Mouse (Mus musculus): ENCODE data around the gene Gfra4. TPM values are rescaled to one million over a fixed set of nuclear protein-coding genes. Genes with fewer than 3 reads are reported as not detected.

Gfra4 gene
- 6.8 and 11.1 TPM in 2 replicates for polyA plus RNA-seq (2012; rRNA removed)

GRCm38 (mm10) chr2:131042988-131043387, at the start of gene Gfra4:
Gene Gfra4 (minus strand): TSS chr2:131043088.

DNA sequence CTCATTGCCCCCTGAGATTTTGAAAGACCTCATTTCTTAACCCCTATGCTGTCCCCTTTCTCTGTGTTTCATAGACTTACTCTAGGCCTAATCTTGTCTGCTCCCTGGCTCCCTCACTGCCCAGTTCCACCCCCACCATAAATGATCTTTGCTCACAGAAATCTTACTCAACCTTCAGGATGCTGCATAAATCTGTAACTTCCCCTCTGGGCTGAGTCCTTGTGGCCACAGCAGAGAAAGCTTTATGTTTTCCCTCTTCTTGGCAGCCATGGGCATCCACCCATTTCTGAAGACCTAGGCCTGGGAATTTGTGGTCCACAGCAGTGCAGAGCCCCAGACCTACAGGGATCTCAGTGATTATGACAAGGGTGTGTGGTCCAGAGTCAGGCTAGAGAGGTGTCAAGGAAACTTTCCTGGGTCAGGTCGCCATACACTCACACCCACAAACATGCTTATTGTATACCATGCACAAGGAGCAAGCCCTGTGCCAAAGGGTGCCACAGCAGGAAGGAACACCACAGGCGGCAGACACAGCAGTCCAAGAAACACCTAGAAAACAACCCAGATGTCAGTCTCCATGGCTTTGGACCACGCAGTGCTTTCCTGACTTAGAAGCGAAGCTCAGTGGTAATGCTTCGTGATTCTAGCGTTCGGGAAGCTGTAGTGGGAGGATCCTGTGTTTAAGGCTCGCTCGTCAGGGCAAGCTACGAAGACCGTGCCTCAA, 43.9 kb upstream of the Gfra4 start, which contains the start of gene Siglec1:
Siglec1 (minus strand) TSS at position 99 of the 724 bp plus-strand sequence.

GRCm38 (mm10) chr2:131063404-131063864, 20.5 kb upstream of the Gfra4 start, which contains the start of gene Adam33:
Gene Adam33 (minus strand): TSS chr2:131063814.

Other genes starting within 250 kb of the Gfra4 start
- 32.0 and 35.3 TPM in 2 replicates for gene 4930402H24Rik, start 136.7 kb downstream of the Gfra4 start, polyA plus RNA-seq (2012; rRNA removed)
- gene Atrn, start 136.6 kb downstream of the Gfra4 start, polyA plus RNA-seq (2012; rRNA removed), result 11.5 and 16.2 TPM in 2 replicates
- gene Adam33, start 20.7 kb upstream of the Gfra4 start, polyA plus RNA-seq (2012; rRNA removed), result 2.7 and 3.4 TPM in 2 replicates
- gene Siglec1, start 43.7 kb upstream of the Gfra4 start, polyA plus RNA-seq (2012; rRNA removed), result 0.17 and 0.20 TPM in 2 replicates
- 12.6 and 21.7 TPM in 2 replicates for gene Hspa12b, start 84.2 kb upstream of the Gfra4 start, polyA plus RNA-seq (2012; rRNA removed)
- not detected in 2 replicates for gene Gm11037, start 90.4 kb upstream of the Gfra4 start, polyA plus RNA-seq (2012; rRNA removed)
- 114 and 142 TPM in 2 replicates for gene 1700037H04Rik, start 117.0 kb upstream of the Gfra4 start, polyA plus RNA-seq (2012; rRNA removed)
- 61.8 and 89.4 TPM in 2 replicates for gene Cenpb, start 137.0 kb upstream of the Gfra4 start, polyA plus RNA-seq (2012; rRNA removed)
- 95.4 and 142 TPM in 2 replicates for gene Cdc25b, start 143.9 kb upstream of the Gfra4 start, polyA plus RNA-seq (2012; rRNA removed)
- gene Spef1, start 144.2 kb upstream of the Gfra4 start, polyA plus RNA-seq (2012; rRNA removed), result 19.6 and 26.0 TPM in 2 replicates
- gene Ap5s1, start 164.0 kb upstream of the Gfra4 start, polyA plus RNA-seq (2012; rRNA removed), result 17.8 and 23.0 TPM in 2 replicates
- gene Mavs, start 191.0 kb upstream of the Gfra4 start, polyA plus RNA-seq (2012; rRNA removed), result 8.2 and 17.2 TPM in 2 replicates
- 53.9 and 54.2 TPM in 2 replicates for gene Pank2, start 219.4 kb upstream of the Gfra4 start, polyA plus RNA-seq (2012; rRNA removed)